Mouse (Mus musculus) C2C12 (cell line): ENCODE measurements around the gene Lrba. TPM values are rescaled to one million over a fixed set of nuclear protein-coding genes. Genes with fewer than 3 reads are reported as not detected.

ENCODE experiments used
- H3K27me3 ChIP-seq: one replicate; pipeline ENCODE4 v1.6.1; 2011; ENCODE audit not compliant: control insufficient read depth, insufficient read depth, insufficient read length
- H3K36me3 ChIP-seq: one replicate; pipeline ENCODE4 v1.6.1; 2011; ENCODE audit not compliant: control insufficient read depth, insufficient read depth
- H3K4me3 ChIP-seq: one replicate; pipeline ENCODE4 v1.5.1; 2011; ENCODE audit warnings: mild to moderate bottlenecking, control low read depth; ENCODE audit not compliant: poor library complexity, insufficient read depth, severe bottlenecking
- H3K79me2 ChIP-seq: one replicate; pipeline ENCODE4 v1.6.1; 2011; ENCODE audit not compliant: control insufficient read depth, insufficient read depth
- H3K79me3 ChIP-seq: one replicate; pipeline ENCODE4 v1.6.1; 2011; ENCODE audit warnings: low read depth, control low read depth
- H3ac ChIP-seq: one replicate; pipeline ENCODE3; 2011; ENCODE audit warnings: low read depth; ENCODE audit not compliant: control insufficient read depth, insufficient read length
- CEBPB ChIP-seq: IDR thresholded peaks from one replicate; pipeline ENCODE4 v1.6.1; 2011; ENCODE audit warnings: low read depth, mild to moderate bottlenecking, control low read depth, moderate library complexity
- CTCF ChIP-seq: IDR thresholded peaks from one replicate; pipeline ENCODE4 v1.5.1; 2011; ENCODE audit not compliant: control insufficient read depth, insufficient read depth, insufficient read length
- FOSL1 ChIP-seq: IDR thresholded peaks from one replicate; pipeline ENCODE4 v1.8.0; 2011; ENCODE audit warnings: mild to moderate bottlenecking, low read length; ENCODE audit not compliant: poor library complexity, insufficient read depth, severe bottlenecking
- MAX ChIP-seq: IDR thresholded peaks from one replicate; pipeline ENCODE4 v1.6.1; 2011; ENCODE audit warnings: mild to moderate bottlenecking, control low read depth
- MYOD1 ChIP-seq: IDR thresholded peaks from one replicate; pipeline ENCODE4 v1.6.1; 2011; ENCODE audit warnings: low read depth; ENCODE audit not compliant: control insufficient read depth, insufficient read length
- MYOG ChIP-seq: IDR thresholded peaks from one replicate; pipeline ENCODE4 v1.6.1; 2011; ENCODE audit not compliant: control insufficient read depth, insufficient read length; ENCODE audit errors: extremely low read depth
- USF1 ChIP-seq: IDR thresholded peaks from one replicate; pipeline ENCODE4 v1.6.1; 2011; ENCODE audit warnings: low read depth, mild to moderate bottlenecking, control low read depth, moderate library complexity
- polyA plus RNA-seq: library from polyadenylated mRNA; unstranded; fragments of >200 nt; fragmentation: generic; extraction: Trizol; gene quantifications from one replicate; pipeline ENCODE4 v1.2.1, GENCODE M21; 2012; ENCODE audit warnings: missing spikeins

Lrba gene
- polyA plus RNA-seq, 1 experiment = 2.6 TPM

GRCm38 (mm10) chr3:86548091-86549015, 323.9 kb downstream of the Lrba start, which contains the start of gene Mab21l2:
TSS of gene Mab21l2 (minus strand) at chr3:86548629.
- TF ChIP-seq FOSL1 (no peak), CTCF (no peak), MYOG (no peak), CEBPB (no peak), MYOD1 (no peak), MAX (no peak), USF1 (no peak)
- H3K36me3 ChIP-seq = no peaks in the 10 kb centered on the region
- H3K79me2 ChIP-seq = no peaks in the 10 kb centered on the region
- H3K4me3 ChIP-seq = no peak within 1 kb of the TSS
- H3K27me3 ChIP-seq = no peaks in the 10 kb centered on the region
- no peak within 1 kb of the TSS for H3ac ChIP-seq
- no peaks in the 10 kb centered on the region for H3K79me3 ChIP-seq

GRCm38 (mm10) chr3:86550301-86551010, 326.0 kb downstream of the Lrba start:
- Histone ChIP-seq H3ac (no peak overlapping the region), H3K79me2 (no peaks in the 10 kb centered on the region), H3K36me3 (no peaks in the 10 kb centered on the region), H3K4me3 (no peak overlapping the region), H3K27me3 (no peaks in the 10 kb centered on the region), H3K79me3 (no peaks in the 10 kb centered on the region)
- TF ChIP-seq FOSL1 (no peak), USF1 (no peak), MAX (no peak), CEBPB (no peak), MYOG (no peak), CTCF (no peak), MYOD1 (no peak)

GRCm38 (mm10) chr3:86551011-86551728, 326.7 kb downstream of the Lrba start:
- Histone ChIP-seq H3K79me3 (no peaks in the 10 kb centered on the region), H3K36me3 (no peaks in the 10 kb centered on the region), H3K4me3 (no peak overlapping the region), H3K79me2 (no peaks in the 10 kb centered on the region), H3K27me3 (no peaks in the 10 kb centered on the region), H3ac (no peak overlapping the region)
- no peak for TF ChIP-seq USF1
- no peak for TF ChIP-seq CEBPB
- no peak for TF ChIP-seq CTCF
- TF ChIP-seq MYOD1 = no peak
- TF ChIP-seq MAX = no peak
- no peak for TF ChIP-seq MYOG
- no peak for TF ChIP-seq FOSL1

GRCm38 (mm10) chr3:86552170-86552569, 327.7 kb downstream of the Lrba start:
- H3K27me3 ChIP-seq = no peaks in the 10 kb centered on the region
- no peak for TF ChIP-seq FOSL1
- TF ChIP-seq CEBPB = no peak
- no peak for TF ChIP-seq MAX
- no peak overlapping the region for H3K4me3 ChIP-seq
- H3K36me3 ChIP-seq = no peaks in the 10 kb centered on the region
- no peak overlapping the region for H3ac ChIP-seq
- no peaks in the 10 kb centered on the region for H3K79me2 ChIP-seq
- H3K79me3 ChIP-seq = no peaks in the 10 kb centered on the region

GRCm38 (mm10) chr3:86558976-86559375, 334.5 kb downstream of the Lrba start:
- TF ChIP-seq MYOG (no peak), CTCF (no peak), FOSL1 (no peak), CEBPB (no peak), USF1 (no peak), MYOD1 (no peak), MAX (no peak)
- no peak overlapping the region for H3K4me3 ChIP-seq
- H3K27me3 ChIP-seq = no peaks in the 10 kb centered on the region
- no peak overlapping the region for H3ac ChIP-seq
- no peaks in the 10 kb centered on the region for H3K79me3 ChIP-seq
- H3K36me3 ChIP-seq = no peaks in the 10 kb centered on the region
- H3K79me2 ChIP-seq = no peaks in the 10 kb centered on the region
